Mouse (Mus musculus): ENCODE results near the gene Gli3. TPM values are rescaled to one million over a fixed set of nuclear protein-coding genes. Genes with fewer than 3 reads are reported as not detected.

Gli3 gene
- 0.22 and 0.33 TPM in 2 replicates for polyA plus RNA-seq (2015; fragmentation: Nextera tagmentation; extraction: Ambion mirVana)

GRCm38 (mm10) chr13:15462830-15463491 lies at the start of gene Gli3:
Gene Gli3 (plus strand): TSS chr13:15463235.
- Histone ChIP-seq H3K27me3 (ENCODE audit: insufficient read depth, low read length) (peaks cover 44% of the 10 kb centered on the region), H3K9me3 (ENCODE audit: low read length) (no peaks in the 10 kb centered on the region), H3K9ac (replicated peaks) (no peak within 1 kb of the TSS; the same call in 1 of the 2 replicates), H3K4me3 (ENCODE audit: low read depth, low read length) (peak within 1 kb of the TSS; percentile 51), H3K4me1 (ENCODE audit: insufficient read depth) (0 out of 2 replicates have a peak, but pooled peaks cover 3% of the 10 kb centered on the region), H3K36me3 (replicated peaks; ENCODE audit: insufficient read depth, low read length) (no peaks in the 10 kb centered on the region), H3K27ac (ENCODE audit: low read depth) (0 out of 2 replicates have a peak within 1 kb of the TSS, but pooled peaks have one; percentile 34), H3K4me2 (ENCODE audit: low read depth, low read length) (peak within 1 kb of the TSS; percentile 69)
- TF ChIP-seq EP300 (IDR thresholded peaks at IDR 0.05; ENCODE audit: low read depth) = no peak
- no peak for TF ChIP-seq CTCF (IDR thresholded peaks at IDR 0.05; ENCODE audit: low read depth)
- DNase-seq (peak; percentile 29), ATAC-seq (peak; percentile 50)
- WGBS (ENCODE audit: insufficient replicate concordance) = 1% methylated on average over 44 of the region's 76 CpGs

GRCm38 (mm10) chr13:15421182-15421750 lies 41.8 kb upstream of the Gli3 start:
- Histone ChIP-seq H3K4me2 (ENCODE audit: low read depth, low read length) (no peak overlapping the region), H3K27ac (ENCODE audit: low read depth) (no peak overlapping the region), H3K4me3 (ENCODE audit: low read depth, low read length) (no peak overlapping the region), H3K4me1 (ENCODE audit: insufficient read depth) (no peaks in the 10 kb centered on the region), H3K9me3 (ENCODE audit: low read length) (no peaks in the 10 kb centered on the region), H3K9ac (replicated peaks) (no peak overlapping the region), H3K36me3 (replicated peaks; ENCODE audit: insufficient read depth, low read length) (no peaks in the 10 kb centered on the region), H3K27me3 (ENCODE audit: insufficient read depth, low read length) (no peaks in the 10 kb centered on the region)
- 69% methylated on average over 10 of the region's 10 CpGs for WGBS (ENCODE audit: insufficient replicate concordance)
- no peak for DNase-seq
- no peak for ATAC-seq
- no peak for TF ChIP-seq CTCF (IDR thresholded peaks at IDR 0.05; ENCODE audit: low read depth)
- TF ChIP-seq EP300 (IDR thresholded peaks at IDR 0.05; ENCODE audit: low read depth) = no peak

GRCm38 (mm10) chr13:15442002-15442401 lies 21.0 kb upstream of the Gli3 start:
- H3K4me1 ChIP-seq (ENCODE audit: insufficient read depth) = no peaks in the 10 kb centered on the region
- 29% methylated on average over 4 of the region's 4 CpGs for WGBS (ENCODE audit: insufficient replicate concordance)
- no peaks in the 10 kb centered on the region for H3K9me3 ChIP-seq (ENCODE audit: low read length)
- no peak overlapping the region for H3K4me3 ChIP-seq (ENCODE audit: low read depth, low read length)
- no peak overlapping the region for H3K9ac ChIP-seq (replicated peaks)
- ATAC-seq = no peak
- H3K36me3 ChIP-seq (replicated peaks; ENCODE audit: insufficient read depth, low read length) = no peaks in the 10 kb centered on the region
- no peak for DNase-seq
- TF ChIP-seq EP300 (IDR thresholded peaks at IDR 0.05; ENCODE audit: low read depth) (no peak), CTCF (IDR thresholded peaks at IDR 0.05; ENCODE audit: low read depth) (no peak)
- no peaks in the 10 kb centered on the region for H3K27me3 ChIP-seq (ENCODE audit: insufficient read depth, low read length)
- no peak overlapping the region for H3K4me2 ChIP-seq (ENCODE audit: low read depth, low read length)
- H3K27ac ChIP-seq (ENCODE audit: low read depth) = no peak overlapping the region

- Histone ChIP-seq H3K4me2 (ENCODE audit: low read depth, low read length) (no peak overlapping the region), H3K9ac (replicated peaks) (no peak overlapping the region), H3K27me3 (ENCODE audit: insufficient read depth, low read length) (no peaks in the 10 kb centered on the region), H3K4me1 (ENCODE audit: insufficient read depth) (no peaks in the 10 kb centered on the region), H3K36me3 (replicated peaks; ENCODE audit: insufficient read depth, low read length) (no peaks in the 10 kb centered on the region), H3K4me3 (ENCODE audit: low read depth, low read length) (no peak overlapping the region), H3K27ac (ENCODE audit: low read depth) (no peak overlapping the region), H3K9me3 (ENCODE audit: low read length) (no peaks in the 10 kb centered on the region)
- DNase-seq = no peak
- 63% methylated on average over 4 of the region's 4 CpGs for WGBS (ENCODE audit: insufficient replicate concordance)
- ATAC-seq = no peak
- no peak for TF ChIP-seq EP300 (IDR thresholded peaks at IDR 0.05; ENCODE audit: low read depth)
- no peak for TF ChIP-seq CTCF (IDR thresholded peaks at IDR 0.05; ENCODE audit: low read depth)
These were observed 18.7 kb upstream of the Gli3 start for GRCm38 (mm10) chr13:15444312-15444711.

- no peak overlapping the region for H3K4me2 ChIP-seq (ENCODE audit: low read depth, low read length)
- no peak overlapping the region for H3K27ac ChIP-seq (ENCODE audit: low read depth)
- ATAC-seq (no peak), DNase-seq (no peak)
- H3K27me3 ChIP-seq (ENCODE audit: insufficient read depth, low read length) = no peaks in the 10 kb centered on the region
- no peak overlapping the region for H3K4me3 ChIP-seq (ENCODE audit: low read depth, low read length)
- H3K4me1 ChIP-seq (ENCODE audit: insufficient read depth) = no peaks in the 10 kb centered on the region
- 67% methylated on average over 2 of the region's 2 CpGs for WGBS (ENCODE audit: insufficient replicate concordance)
- H3K9me3 ChIP-seq (ENCODE audit: low read length) = no peaks in the 10 kb centered on the region
- no peak overlapping the region for H3K9ac ChIP-seq (replicated peaks)
- TF ChIP-seq EP300 (IDR thresholded peaks at IDR 0.05; ENCODE audit: low read depth) (no peak), CTCF (IDR thresholded peaks at IDR 0.05; ENCODE audit: low read depth) (no peak)
- H3K36me3 ChIP-seq (replicated peaks; ENCODE audit: insufficient read depth, low read length) = no peaks in the 10 kb centered on the region
These were observed 17.4 kb upstream of the Gli3 start for GRCm38 (mm10) chr13:15445591-15445990.

- Histone ChIP-seq H3K27ac (ENCODE audit: low read depth) (no peak overlapping the region), H3K4me2 (ENCODE audit: low read depth, low read length) (no peak overlapping the region), H3K4me1 (ENCODE audit: insufficient read depth) (no peaks in the 10 kb centered on the region), H3K36me3 (replicated peaks; ENCODE audit: insufficient read depth, low read length) (no peaks in the 10 kb centered on the region), H3K27me3 (ENCODE audit: insufficient read depth, low read length) (no peaks in the 10 kb centered on the region), H3K9ac (replicated peaks) (no peak overlapping the region), H3K9me3 (ENCODE audit: low read length) (no peaks in the 10 kb centered on the region), H3K4me3 (ENCODE audit: low read depth, low read length) (no peak overlapping the region)
- no peak for TF ChIP-seq EP300 (IDR thresholded peaks at IDR 0.05; ENCODE audit: low read depth)
- TF ChIP-seq CTCF (IDR thresholded peaks at IDR 0.05; ENCODE audit: low read depth) = no peak
- DNase-seq (no peak), ATAC-seq (no peak)
- WGBS (ENCODE audit: insufficient replicate concordance) = 71% methylated on average over 8 of the region's 8 CpGs
These were observed 17.0 kb upstream of the Gli3 start for GRCm38 (mm10) chr13:15446004-15446403.
